Comparison of ENCODE assay signal across 8 mouse cellular contexts in genomic region chr10:75486086-75486979, GRCm38 (mm10). TPM values are rescaled to one million over a fixed set of nuclear protein-coding genes. Genes with fewer than 3 reads are reported as not detected.
DNase-seq lines count a peak whose midpoint lies in the region; ATAC-seq and TF ChIP-seq lines count a peak whose summit lies in the region.

No protein-coding gene starts in this region.

- no peaks in the 10 kb centered on the region for H3K4me1 ChIP-seq in hindbrain, embryonic 11.5 days (replicated peaks; ENCODE audit: control insufficient read depth, insufficient read depth, low read length)
- H3K4me1 ChIP-seq in hindbrain, embryonic 13.5 days (replicated peaks), result no peaks in the 10 kb centered on the region
- no peaks in the 10 kb centered on the region for H3K4me1 ChIP-seq in intestine, embryonic 15.5 days (replicated peaks)
- H3K4me1 ChIP-seq in midbrain, postnatal 0 days (ENCODE audit: insufficient read depth, low read length), result no peaks in the 10 kb centered on the region

- intact Hi-C loops in left cerebral cortex, postnatal 14 days (cut with DNase I), result loop anchor here (5.0 kb wide), 4 partner anchors 49 to 304 kb away; no protein-coding TSS in a partner anchor

- ATAC-seq in hindbrain, embryonic 11.5 days (ENCODE audit: low FRiP score), result peak; percentile 53; the same call in 1 of the 2 replicates
- ATAC-seq in hindbrain, embryonic 13.5 days (ENCODE audit: low FRiP score), result no peak
- peak; percentile 53; the same call in 1 of the 2 replicates for ATAC-seq in intestine, embryonic 15.5 days
- peak; percentile 58; the same call in 1 of the 2 replicates for ATAC-seq in midbrain, postnatal 0 days (ENCODE audit: low FRiP score)

- H3K27ac ChIP-seq in hindbrain, embryonic 11.5 days (ENCODE audit: low read depth, low read length), result no peak overlapping the region
- no peak overlapping the region for H3K27ac ChIP-seq in hindbrain, embryonic 13.5 days
- H3K27ac ChIP-seq in intestine, embryonic 15.5 days, result no peak overlapping the region
- no peak overlapping the region for H3K27ac ChIP-seq in midbrain, postnatal 0 days (ENCODE audit: low read depth, low read length)

- 54% methylated on average over 9 of the region's 9 CpGs for WGBS in hindbrain, embryonic 11.5 days
- WGBS in hindbrain, embryonic 13.5 days, result 59% methylated on average over 9 of the region's 9 CpGs
- WGBS in intestine, embryonic 15.5 days, result 50% methylated on average over 9 of the region's 9 CpGs
- 48% methylated on average over 9 of the region's 9 CpGs for WGBS in midbrain, postnatal 0 days

- peak; percentile 84 for DNase-seq in hindbrain, embryonic 11.5 days (ENCODE audit: low spot score)
- DNase-seq in cerebellum, postnatal 14 days, result peak; percentile 90 to 93
- peak; percentile 78 to 88 for DNase-seq in frontal cortex, postnatal 36 days (ENCODE audit: low spot score in 2 of 2)
- DNase-seq in left cerebral cortex, postnatal 14 days (ENCODE audit: low spot score in 2 of 2), result peak; percentile 82 to 90
- peak; percentile 80 for DNase-seq in midbrain, postnatal 0 days (ENCODE audit: low spot score)
- DNase-seq in spleen, postnatal 14 days (ENCODE audit: low spot score in 2 of 2), result peak; percentile 52 to 73

- TF ChIP-seq CTCF in midbrain, postnatal 0 days (IDR thresholded peaks at IDR 0.05), result peak; percentile 98

- H3K27me3 ChIP-seq in hindbrain, embryonic 11.5 days (ENCODE audit: control insufficient read depth, insufficient read depth, low read length), result no peaks in the 10 kb centered on the region
- no peaks in the 10 kb centered on the region for H3K27me3 ChIP-seq in hindbrain, embryonic 13.5 days
- no peaks in the 10 kb centered on the region for H3K27me3 ChIP-seq in intestine, embryonic 15.5 days (replicated peaks)
- H3K27me3 ChIP-seq in midbrain, postnatal 0 days (ENCODE audit: insufficient read depth, low read length), result no peaks in the 10 kb centered on the region

- H3K36me3 ChIP-seq in hindbrain, embryonic 11.5 days (ENCODE audit: control insufficient read depth, insufficient read depth, low read length), result no peaks in the 10 kb centered on the region
- no peaks in the 10 kb centered on the region for H3K36me3 ChIP-seq in hindbrain, embryonic 13.5 days
- H3K36me3 ChIP-seq in intestine, embryonic 15.5 days, result no peaks in the 10 kb centered on the region
- H3K36me3 ChIP-seq in midbrain, postnatal 0 days (ENCODE audit: insufficient read depth, low read length), result no peaks in the 10 kb centered on the region

- no peak overlapping the region for H3K4me3 ChIP-seq in hindbrain, embryonic 11.5 days (ENCODE audit: low read depth, low read length)
- H3K4me3 ChIP-seq in hindbrain, embryonic 13.5 days, result no peak overlapping the region
- no peak overlapping the region for H3K4me3 ChIP-seq in intestine, embryonic 15.5 days (replicated peaks)
- no peak overlapping the region for H3K4me3 ChIP-seq in midbrain, postnatal 0 days (ENCODE audit: low read depth, low read length)

- H3K9me3 ChIP-seq in hindbrain, embryonic 11.5 days (ENCODE audit: control insufficient read depth, low read length), result no peaks in the 10 kb centered on the region
- no peaks in the 10 kb centered on the region for H3K9me3 ChIP-seq in hindbrain, embryonic 13.5 days
- no peaks in the 10 kb centered on the region for H3K9me3 ChIP-seq in intestine, embryonic 15.5 days
- no peaks in the 10 kb centered on the region for H3K9me3 ChIP-seq in midbrain, postnatal 0 days (ENCODE audit: low read length)

- no peak overlapping the region for H3K9ac ChIP-seq in hindbrain, embryonic 11.5 days (ENCODE audit: low read depth, low read length)
- H3K9ac ChIP-seq in hindbrain, embryonic 13.5 days, result no peak overlapping the region
- H3K9ac ChIP-seq in intestine, embryonic 15.5 days, result no peak overlapping the region
- H3K9ac ChIP-seq in midbrain, postnatal 0 days (replicated peaks; ENCODE audit: low read length, poor library complexity, severe bottlenecking), result no peak overlapping the region

- H3K4me2 ChIP-seq in hindbrain, embryonic 11.5 days (replicated peaks; ENCODE audit: low read depth, low read length), result no peak overlapping the region
- no peak overlapping the region for H3K4me2 ChIP-seq in hindbrain, embryonic 13.5 days
- no peak overlapping the region for H3K4me2 ChIP-seq in intestine, embryonic 15.5 days (replicated peaks)
- H3K4me2 ChIP-seq in midbrain, postnatal 0 days (ENCODE audit: low read depth, low read length, poor library complexity, severe bottlenecking), result no peak overlapping the region

RNA-seq across cellular contexts. Expression of gene Snrpd3, which starts 31.0 kb away (rescaled TPM):
- polyA plus RNA-seq in hindbrain, embryonic 11.5 days (2014; fragmentation: Nextera tagmentation; extraction: Ambion mirVana), result 180 and 205 TPM in 2 replicates
- polyA plus RNA-seq in hindbrain, embryonic 13.5 days (2015; fragmentation: Nextera tagmentation; extraction: Ambion mirVana), result 148 and 153 TPM in 2 replicates
- 147 and 156 TPM in 2 replicates for polyA plus RNA-seq in intestine, embryonic 15.5 days (2015; fragmentation: Nextera tagmentation; extraction: Ambion mirVana)
- 10 to 100 TPM; 78.1 to 84.3 TPM for total RNA-seq in left cerebral cortex, postnatal 14 days (2021)
- 17.2 and 20.4 TPM in 2 replicates for total RNA-seq in midbrain, postnatal 0 days (2014; rRNA removed)
- 137 and 143 TPM in 2 replicates for polyA plus RNA-seq in midbrain, postnatal 0 days (2015; fragmentation: Nextera tagmentation; extraction: Ambion mirVana)

RNA-seq across cellular contexts. Expression of gene Gucd1, which starts 31.4 kb away (rescaled TPM):
- polyA plus RNA-seq in hindbrain, embryonic 11.5 days (2014; fragmentation: Nextera tagmentation; extraction: Ambion mirVana), result 26.7 and 29.8 TPM in 2 replicates
- 22.3 and 22.9 TPM in 2 replicates for polyA plus RNA-seq in hindbrain, embryonic 13.5 days (2015; fragmentation: Nextera tagmentation; extraction: Ambion mirVana)
- 39.8 and 46.7 TPM in 2 replicates for polyA plus RNA-seq in intestine, embryonic 15.5 days (2015; fragmentation: Nextera tagmentation; extraction: Ambion mirVana)
- total RNA-seq in left cerebral cortex, postnatal 14 days (2021), result 10 to 100 TPM; 20.6 to 23.1 TPM
- total RNA-seq in midbrain, postnatal 0 days (2014; rRNA removed), result 41.2 and 48.0 TPM in 2 replicates
- 12.6 and 14.4 TPM in 2 replicates for polyA plus RNA-seq in midbrain, postnatal 0 days (2015; fragmentation: Nextera tagmentation; extraction: Ambion mirVana)
